Comparison of ENCODE assay signal across 24 mouse cellular contexts in the genomic region with DNA sequence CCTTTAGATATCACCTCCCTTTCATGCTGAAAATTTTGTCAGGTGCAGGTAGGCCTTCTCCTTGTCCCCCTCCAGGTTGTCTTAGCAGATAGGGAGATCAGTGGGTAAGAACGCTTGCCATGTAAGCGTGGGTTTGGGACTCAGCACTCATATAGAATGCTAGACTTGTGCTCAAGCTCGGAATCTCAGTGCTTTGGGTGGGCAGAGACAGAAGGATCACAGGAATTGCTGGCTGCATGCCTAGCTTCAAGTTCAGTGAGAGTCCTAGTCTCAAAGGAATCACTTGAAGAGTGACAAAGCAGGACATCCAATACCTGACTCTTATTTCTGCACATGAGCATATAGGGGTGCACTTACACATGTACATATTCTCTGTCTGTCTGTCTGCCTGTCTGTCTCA.
A peak's percentile ranks its signal among the peaks of the same experiment; 100 is the strongest.
DNase-seq lines count a peak whose midpoint lies in the region; TF ChIP-seq lines count a peak whose summit lies in the region.
"Had no signal": no experiment of that assay in that cellular context is flagged by ENCODE, and none has a peak within 500 bp of the region (broad histone marks: within the 10 kb centered on the region; RNA-seq: fewer than 3 reads in every experiment).

No protein-coding gene starts in this region.

- TF ChIP-seq POLR2A in cerebellum, adult 2 months (IDR thresholded peaks at IDR 0.05; ENCODE audit: borderline replicate concordance, insufficient read depth, low read length) = no peak

- no peaks in the 10 kb centered on the region for H3K4me1 ChIP-seq in cerebellum, adult 2 months (ENCODE audit: control insufficient read depth, insufficient read depth, low read length)
- H3K4me1 ChIP-seq: forebrain, embryonic 13.5 days; hindbrain, embryonic 13.5 days; midbrain, embryonic 15.5 days; neural tube, embryonic 12.5 days; stomach, embryonic 15.5 days had no signal

- H3K4me3 ChIP-seq in cerebellum, adult 2 months (replicated peaks; ENCODE audit: insufficient read depth, low read depth, low read length) = no peak overlapping the region
- H3K4me3 ChIP-seq: forebrain, embryonic 13.5 days; heart, adult 2 months; heart, embryonic 13.5 days; hindbrain, embryonic 13.5 days; midbrain, embryonic 15.5 days; neural tube, embryonic 12.5 days; stomach, embryonic 15.5 days had no signal

- 66% methylated on average over 3 of the region's 3 CpGs for WGBS in cerebellum, adult 2 months

- no peaks in the 10 kb centered on the region; the same call in 1 of the 2 replicates for H3K27me3 ChIP-seq in cerebellum, adult 2 months (ENCODE audit: control insufficient read depth, insufficient read depth, low read length)
- H3K27me3 ChIP-seq: forebrain, embryonic 13.5 days; heart, embryonic 13.5 days; hindbrain, embryonic 13.5 days; midbrain, embryonic 15.5 days; neural tube, embryonic 12.5 days; stomach, embryonic 15.5 days had no signal

- H3K27ac ChIP-seq in cerebellum, adult 2 months (ENCODE audit: insufficient read depth, low read length) = no peak overlapping the region
- H3K27ac ChIP-seq: forebrain, embryonic 13.5 days; heart, adult 2 months; heart, embryonic 13.5 days; hindbrain, embryonic 13.5 days; macrophage; midbrain, embryonic 15.5 days; neural tube, embryonic 12.5 days; stomach, embryonic 15.5 days had no signal

- TF ChIP-seq CTCF in cerebellum, adult 2 months (IDR thresholded peaks at IDR 0.05; ENCODE audit: borderline replicate concordance, insufficient read depth, low read depth, low read length) = no peak

- DNase-seq in layer of hippocampus, adult 9-11 months = peak; percentile 36
- no peak for DNase-seq in layer of hippocampus, adult 11-12 months (ENCODE audit: low spot score)
- peak; percentile 48 to 93 for DNase-seq in left cerebral cortex, postnatal 25 days (ENCODE audit: low spot score in 2 of 2)
- DNase-seq in right cerebral cortex, postnatal 14 days = peak; percentile 66
- no peak for DNase-seq in cerebellum, adult 2 months
- no peak for DNase-seq in layer of hippocampus, postnatal 14 days (ENCODE audit: low spot score in 2 of 2)
- DNase-seq in heart, postnatal 4 days = no peak
- no peak for DNase-seq in urinary bladder, postnatal 36 days (ENCODE audit: low spot score in 2 of 2)
- DNase-seq: adrenal gland, postnatal 36 days; cerebellum, adult 11-12 months; gastrocnemius, postnatal 25 days; heart, adult 2 months; heart, postnatal 14 days; kidney, adult 18-20 months; kidney, postnatal 4 days; thymus, adult 18-20 months; thymus, postnatal 4 days had no signal

- intact Hi-C loops in left cerebral cortex, postnatal 25 days (cut with DNase I) = no loop called here

Comparison
In these comparisons a context has a peak if more than half of its experiments do, and no peak if none do; other contexts are left out.
1. DNase-seq: peak in layer of hippocampus, adult 9-11 months (single experiment), left cerebral cortex, postnatal 25 days (2 of 2) and right cerebral cortex, postnatal 14 days (single experiment); none in layer of hippocampus, adult 11-12 months (single experiment), cerebellum, adult 2 months (0 of 2), layer of hippocampus, postnatal 14 days (0 of 2), heart, postnatal 4 days (single experiment) and urinary bladder, postnatal 36 days (0 of 2).